Mouse (Mus musculus) embryonic facial prominence, embryonic 15.5 days (tissue): ENCODE results near the gene Pes1. TPM values are rescaled to one million over a fixed set of nuclear protein-coding genes. Genes with fewer than 3 reads are reported as not detected.

ENCODE experiments used
- ATAC-seq: fragments of 200-750 bp; cut with Nextera tagmentation; 2 replicates; pipeline ENCODE4 v1.8.0; 2017; ENCODE audit warnings: low read depth, moderate TSS enrichment; ENCODE audit not compliant: insufficient number of reproducible peaks, low FRiP score, low TSS enrichment
- H3K27ac ChIP-seq: fragments of 300-500 bp; sonication (generic); replicated peaks from 2 replicates; pipeline ENCODE4 v1.5.1; 2015; ENCODE audit warnings: mild to moderate bottlenecking, inconsistent platforms
- H3K27me3 ChIP-seq: fragments of 300-500 bp; sonication (generic); 2 replicates; pipeline ENCODE4 v1.6.1; 2015; ENCODE audit warnings: inconsistent platforms
- H3K36me3 ChIP-seq: fragments of 300-500 bp; sonication (generic); 2 replicates; pipeline ENCODE4 v1.6.1; 2015; ENCODE audit warnings: mild to moderate bottlenecking, inconsistent platforms
- H3K4me1 ChIP-seq: fragments of 300-500 bp; sonication (generic); 2 replicates; pipeline ENCODE4 v1.6.1; 2015; ENCODE audit warnings: inconsistent platforms
- H3K4me2 ChIP-seq: fragments of 300-500 bp; sonication (generic); replicated peaks from 2 replicates; pipeline ENCODE4 v1.6.1; 2015; ENCODE audit warnings: mild to moderate bottlenecking, inconsistent platforms
- H3K4me3 ChIP-seq: fragments of 300-500 bp; sonication (generic); replicated peaks from 2 replicates; pipeline ENCODE4 v1.5.1; 2015; ENCODE audit warnings: mild to moderate bottlenecking, inconsistent platforms
- H3K9ac ChIP-seq: fragments of 300-500 bp; sonication (generic); 2 replicates; pipeline ENCODE4 v1.6.1; 2015; ENCODE audit warnings: inconsistent platforms
- H3K9me3 ChIP-seq: fragments of 300-500 bp; sonication (generic); replicated peaks from 2 replicates; pipeline ENCODE4 v1.6.1; 2016; ENCODE audit warnings: inconsistent platforms
- WGBS: fragments of 180-500 bp; shearing (Covaris S2); methylation state at CpG from one replicate; pipeline ENCODE4 v1.1.7; 2015; 5-methylcytosine and 5-hydroxymethylcytosine counted together
- polyA plus RNA-seq: library from polyadenylated mRNA; unstranded; fragments of >200 nt; fragmentation: Nextera tagmentation; extraction: Ambion mirVana; gene quantifications from 2 replicates; pipeline ENCODE4 v1.2.1, GENCODE M21; 2015

The Pes1 gene
- polyA plus RNA-seq: 72.7 and 72.9 TPM in 2 replicates

DNA sequence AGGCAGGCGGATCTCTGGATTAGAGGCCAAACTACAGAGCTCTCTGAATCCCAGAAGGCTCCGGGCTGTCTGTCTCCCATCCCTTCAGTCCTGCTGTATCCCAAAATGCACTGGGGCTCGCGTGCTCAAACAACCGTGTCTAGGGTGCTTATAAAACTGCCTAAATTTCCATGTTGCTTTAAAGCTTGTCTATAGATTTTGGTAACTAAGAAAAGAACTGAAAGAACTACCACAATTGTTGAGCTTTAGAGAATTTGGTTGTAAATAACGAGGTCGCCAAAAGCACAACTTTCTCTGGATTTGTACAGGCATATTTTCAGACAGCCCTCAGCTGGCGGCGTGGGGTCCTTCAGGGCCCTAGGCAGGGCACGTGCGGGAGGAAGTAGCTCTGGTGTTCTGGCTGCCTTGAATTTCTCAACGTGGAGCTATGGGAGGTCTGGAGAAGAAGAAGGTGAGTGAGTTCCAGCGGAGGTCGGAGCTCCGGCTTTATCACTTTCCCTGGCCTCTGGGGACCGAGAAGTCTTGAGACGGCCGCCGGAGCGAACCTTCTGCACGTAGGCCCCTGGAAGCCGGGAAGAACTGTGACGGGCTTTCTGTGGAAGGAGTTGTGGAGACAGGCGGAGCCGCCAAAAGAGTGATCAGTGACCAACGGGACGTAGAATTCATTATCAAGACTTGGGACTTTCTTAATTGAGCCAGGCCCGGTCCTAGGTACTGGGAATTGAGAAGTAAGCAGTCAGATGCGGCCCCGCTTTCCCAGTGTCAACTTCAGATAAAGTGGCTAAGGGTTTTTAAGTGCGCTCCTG, at the start of gene Pes1:
Gene Pes1, plus strand, starts transcription at position 366 of the 806 bp plus-strand sequence.
- ATAC-seq: peak; percentile 90
- peak within 1 kb of the TSS; percentile 81 for H3K27ac ChIP-seq
- H3K36me3 ChIP-seq: peaks cover 9% of the 10 kb centered on the region
- peak within 1 kb of the TSS; percentile 69 for H3K4me2 ChIP-seq
- peaks cover 12% of the 10 kb centered on the region for H3K4me1 ChIP-seq
- H3K9ac ChIP-seq: peak within 1 kb of the TSS; percentile 81
- no peaks in the 10 kb centered on the region for H3K9me3 ChIP-seq
- no peaks in the 10 kb centered on the region for H3K27me3 ChIP-seq
- under 1% methylated on average over 31 of the region's 31 CpGs for WGBS
- peak within 1 kb of the TSS; percentile 88 for H3K4me3 ChIP-seq

DNA sequence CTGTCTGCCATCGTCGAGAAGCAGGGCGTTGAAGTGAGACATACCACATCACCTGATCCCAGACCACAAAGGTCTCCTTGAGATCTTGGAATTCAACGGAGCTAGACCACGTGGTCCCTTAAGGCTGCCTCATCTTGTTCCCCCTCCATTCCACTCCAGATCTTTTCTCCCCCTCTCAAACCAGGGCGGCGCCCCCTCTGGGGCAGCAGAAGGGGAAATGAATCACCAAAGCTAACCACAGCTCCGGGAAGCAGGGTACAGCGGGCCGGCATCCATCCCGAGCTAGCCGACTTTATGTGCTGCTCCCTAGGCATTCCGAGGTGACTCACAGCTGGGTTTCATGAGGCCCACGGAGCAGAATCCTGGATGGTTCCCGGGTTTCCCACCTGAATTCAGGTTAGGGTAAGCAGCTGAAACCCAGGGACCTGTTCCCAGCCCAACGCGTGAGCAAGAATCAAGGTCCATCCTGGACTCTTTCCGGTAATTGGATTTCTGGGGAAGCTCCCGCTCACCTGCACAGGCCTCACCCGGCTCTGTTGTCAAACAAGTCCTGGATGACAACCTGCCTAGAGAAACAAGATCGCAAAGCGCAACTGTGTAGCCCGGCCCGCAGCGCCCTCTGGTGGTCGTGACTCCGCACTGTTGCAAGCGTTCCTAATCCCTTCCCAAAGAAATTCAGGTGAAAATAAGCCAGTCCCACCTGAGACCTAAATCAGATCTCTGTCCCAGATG, 49.5 kb upstream of the Pes1 start, which contains the start of gene Slc35e4:
Gene Slc35e4, minus strand, starts transcription at position 556 of the 732 bp plus-strand sequence.
- Histone ChIP-seq H3K9me3 (no peaks in the 10 kb centered on the region), H3K27ac (peak within 1 kb of the TSS; percentile 93), H3K4me2 (peak within 1 kb of the TSS; percentile 88), H3K36me3 (no peaks in the 10 kb centered on the region), H3K4me3 (peak within 1 kb of the TSS; percentile 63), H3K27me3 (no peaks in the 10 kb centered on the region), H3K4me1 (peaks cover 42% of the 10 kb centered on the region), H3K9ac (peak within 1 kb of the TSS; percentile 44)
- under 1% methylated on average over 28 of the region's 28 CpGs for WGBS
- ATAC-seq: peak; percentile 78

DNA sequence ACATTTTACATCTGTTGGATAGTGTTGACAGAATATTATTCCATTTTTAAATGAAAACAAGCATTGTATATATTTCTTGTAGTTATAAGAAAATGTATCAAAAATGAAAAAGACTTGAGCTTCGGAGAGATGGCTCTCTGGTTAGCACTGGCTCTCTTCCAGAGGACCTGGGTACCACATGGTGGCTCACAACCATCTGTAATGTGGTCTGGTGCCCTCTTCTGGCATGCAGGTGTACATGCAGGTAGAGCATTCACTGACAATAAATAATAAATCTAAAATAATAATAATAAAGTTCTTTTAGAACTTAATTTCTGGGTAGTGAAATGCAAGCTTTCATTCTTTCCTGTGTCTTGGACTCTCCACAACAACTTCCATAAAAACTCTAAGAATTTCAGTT, 45.0 kb upstream of the Pes1 start:
- no peak overlapping the region for H3K4me3 ChIP-seq
- no peak overlapping the region for H3K4me2 ChIP-seq
- H3K27ac ChIP-seq: no peak overlapping the region
- WGBS: 34% methylated on average over 1 of the region's 1 CpGs
- no peak for ATAC-seq
- no peaks in the 10 kb centered on the region for H3K27me3 ChIP-seq
- H3K9me3 ChIP-seq: no peaks in the 10 kb centered on the region
- H3K4me1 ChIP-seq: peaks cover 8% of the 10 kb centered on the region
- peaks cover 21% of the 10 kb centered on the region for H3K36me3 ChIP-seq
- no peak overlapping the region for H3K9ac ChIP-seq

DNA sequence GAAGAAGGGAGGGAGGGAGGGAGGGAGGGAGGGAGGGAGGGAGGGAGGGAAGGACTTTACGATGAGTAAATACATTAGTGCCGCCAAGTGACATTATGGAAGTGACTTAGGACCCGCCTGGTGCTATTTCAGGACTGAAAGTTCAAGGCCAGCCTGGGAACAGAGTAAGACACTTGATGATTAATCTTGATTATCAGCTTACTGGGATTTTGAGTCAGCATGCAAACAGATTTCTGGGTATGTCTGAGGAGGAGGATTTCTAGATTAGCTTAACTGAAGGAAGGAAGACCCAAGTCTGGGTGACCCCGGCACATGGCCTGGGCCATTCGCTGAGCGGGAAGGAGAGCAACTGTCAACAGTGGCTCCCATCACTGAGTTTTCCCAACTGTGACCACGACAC, 43.3 kb upstream of the Pes1 start:
- Histone ChIP-seq H3K4me1 (no peaks in the 10 kb centered on the region), H3K27ac (no peak overlapping the region), H3K9ac (no peak overlapping the region), H3K9me3 (no peaks in the 10 kb centered on the region), H3K4me3 (no peak overlapping the region), H3K27me3 (no peaks in the 10 kb centered on the region), H3K36me3 (peaks cover 36% of the 10 kb centered on the region), H3K4me2 (no peak overlapping the region)
- no peak for ATAC-seq
- 93% methylated on average over 7 of the region's 7 CpGs for WGBS

DNA sequence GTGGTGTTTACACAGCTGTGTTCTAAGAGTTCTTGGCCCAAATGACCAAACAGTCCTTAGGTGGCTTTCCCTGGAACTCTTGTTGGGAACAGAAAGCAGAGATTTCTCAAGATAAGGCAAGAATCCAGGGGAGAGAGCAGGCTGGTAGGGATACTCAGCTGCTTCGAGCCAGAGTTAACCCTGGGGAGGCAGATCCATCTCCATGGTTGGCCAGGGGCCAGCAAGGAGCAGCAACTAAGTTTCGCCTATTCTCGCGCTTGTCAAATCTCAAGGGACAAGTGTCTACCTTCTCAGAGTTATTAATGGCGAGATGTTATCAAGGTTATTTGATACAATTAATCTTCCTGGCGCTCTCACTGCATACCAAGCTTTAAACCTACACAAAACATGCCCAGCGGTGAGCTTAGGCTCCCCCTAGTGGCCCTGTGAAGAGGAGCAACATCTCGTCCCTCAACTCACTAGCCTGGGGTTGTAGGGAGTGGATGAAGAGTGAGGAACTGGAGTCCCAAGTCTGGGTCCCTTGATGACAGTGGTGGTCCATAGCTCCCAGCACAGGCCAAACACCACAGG, 42.4 kb upstream of the Pes1 start:
- H3K36me3 ChIP-seq: peaks cover 43% of the 10 kb centered on the region
- H3K9ac ChIP-seq: no peak overlapping the region
- no peak overlapping the region for H3K27ac ChIP-seq
- no peaks in the 10 kb centered on the region for H3K27me3 ChIP-seq
- WGBS: 22% methylated on average over 8 of the region's 8 CpGs
- no peaks in the 10 kb centered on the region for H3K9me3 ChIP-seq
- no peak for ATAC-seq
- H3K4me3 ChIP-seq: no peak overlapping the region
- no peak overlapping the region for H3K4me2 ChIP-seq
- H3K4me1 ChIP-seq: no peaks in the 10 kb centered on the region

DNA sequence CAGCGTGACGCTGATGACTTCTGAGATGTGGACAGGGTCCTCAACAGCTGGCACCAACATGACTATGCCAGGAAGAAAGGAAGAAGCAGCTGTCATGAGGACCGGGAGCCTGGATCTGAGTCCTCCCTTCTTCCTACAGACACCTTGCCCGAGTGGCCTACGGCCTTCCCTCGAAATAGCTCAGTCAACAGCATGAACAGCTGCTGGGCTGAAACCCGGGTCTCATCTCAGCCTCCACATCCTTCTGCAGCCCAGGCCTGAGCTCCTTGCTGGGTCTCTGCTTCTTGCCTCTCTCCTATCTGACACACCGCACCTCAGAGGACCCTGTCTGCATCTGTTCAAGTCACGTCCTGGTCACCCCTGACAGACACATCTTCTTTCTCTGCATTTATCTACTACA, 41.7 kb upstream of the Pes1 start:
- Histone ChIP-seq H3K4me1 (no peaks in the 10 kb centered on the region), H3K36me3 (peaks cover 49% of the 10 kb centered on the region), H3K27me3 (no peaks in the 10 kb centered on the region), H3K4me3 (no peak overlapping the region), H3K27ac (no peak overlapping the region), H3K9me3 (no peaks in the 10 kb centered on the region), H3K9ac (no peak overlapping the region), H3K4me2 (no peak overlapping the region)
- 95% methylated on average over 9 of the region's 9 CpGs for WGBS
- ATAC-seq: no peak

DNA sequence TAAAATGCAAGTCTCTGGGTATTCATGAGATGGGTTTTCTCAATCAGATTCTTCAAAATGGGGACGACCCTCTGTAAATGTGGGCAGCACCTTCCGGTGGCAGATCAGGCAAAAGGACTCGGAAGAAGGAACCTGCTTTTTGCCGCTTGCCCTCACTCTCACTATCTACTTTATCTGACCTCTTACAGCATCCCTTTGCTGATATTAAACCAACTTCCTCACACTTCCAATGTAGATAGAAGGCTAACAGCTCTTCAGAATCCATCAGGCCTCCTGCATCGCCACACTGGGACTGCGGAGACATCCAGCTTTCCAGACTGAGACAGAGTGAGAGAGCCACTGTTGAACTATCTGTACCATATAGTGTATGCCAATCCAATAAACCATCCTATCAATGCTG, 41.0 kb upstream of the Pes1 start:
- Histone ChIP-seq H3K9me3 (no peaks in the 10 kb centered on the region), H3K9ac (no peak overlapping the region), H3K4me1 (no peaks in the 10 kb centered on the region), H3K4me2 (no peak overlapping the region), H3K27ac (no peak overlapping the region), H3K27me3 (no peaks in the 10 kb centered on the region), H3K4me3 (no peak overlapping the region), H3K36me3 (peaks cover 49% of the 10 kb centered on the region)
- ATAC-seq: no peak
- WGBS: 91% methylated on average over 6 of the region's 6 CpGs

DNA sequence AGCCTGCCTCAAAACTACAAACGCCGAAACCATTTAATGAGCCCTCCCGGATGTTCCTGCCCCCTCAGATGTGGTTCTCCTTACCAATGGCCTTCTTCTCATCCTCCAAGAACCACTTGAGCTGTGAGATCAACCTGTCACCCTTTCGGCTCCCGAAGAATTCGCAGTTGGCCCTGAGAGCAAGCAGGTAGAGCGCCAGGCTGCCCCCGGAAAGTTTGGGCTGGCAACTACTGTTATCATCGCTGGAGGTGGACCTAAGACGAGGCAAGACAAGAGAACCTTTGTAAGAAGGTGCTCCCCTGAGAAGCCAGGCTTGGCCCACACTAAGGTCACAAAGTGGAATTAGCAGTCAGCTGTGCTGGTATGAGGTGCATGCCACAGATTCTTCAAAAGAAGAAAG, 37.9 kb upstream of the Pes1 start:
- Histone ChIP-seq H3K4me1 (0 out of 2 replicates have a peak, but pooled peaks cover 4% of the 10 kb centered on the region), H3K9ac (no peak overlapping the region), H3K27ac (no peak overlapping the region), H3K36me3 (peaks cover 50% of the 10 kb centered on the region), H3K4me2 (no peak overlapping the region), H3K27me3 (no peaks in the 10 kb centered on the region), H3K4me3 (no peak overlapping the region), H3K9me3 (no peaks in the 10 kb centered on the region)
- WGBS: 90% methylated on average over 10 of the region's 10 CpGs
- ATAC-seq: no peak

DNA sequence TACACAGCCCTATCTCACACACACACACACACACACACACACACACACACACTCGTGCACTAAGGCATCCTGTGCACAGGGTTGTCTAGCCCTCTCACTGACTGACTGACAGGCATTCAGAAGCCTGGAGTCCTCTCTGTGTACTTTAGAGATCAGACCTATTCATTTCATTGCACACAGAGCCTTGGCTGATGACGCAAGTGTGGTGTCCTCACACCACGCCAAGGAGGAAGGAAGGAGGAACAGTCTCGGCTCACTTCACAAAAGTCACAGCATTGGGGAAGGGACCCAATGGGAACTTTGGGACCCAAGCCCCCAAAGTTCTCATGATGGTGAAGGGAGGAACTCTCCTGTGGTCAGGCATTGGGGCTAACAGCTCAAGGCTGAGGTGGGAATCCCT, 33.8 kb upstream of the Pes1 start:
- ATAC-seq: no peak
- 71% methylated on average over 4 of the region's 4 CpGs for WGBS
- H3K4me2 ChIP-seq: no peak overlapping the region
- no peak overlapping the region for H3K4me3 ChIP-seq
- no peak overlapping the region for H3K9ac ChIP-seq
- H3K27ac ChIP-seq: no peak overlapping the region
- H3K36me3 ChIP-seq: peaks cover 19% of the 10 kb centered on the region
- peaks cover 17% of the 10 kb centered on the region for H3K4me1 ChIP-seq
- no peaks in the 10 kb centered on the region for H3K27me3 ChIP-seq
- no peaks in the 10 kb centered on the region for H3K9me3 ChIP-seq

DNA sequence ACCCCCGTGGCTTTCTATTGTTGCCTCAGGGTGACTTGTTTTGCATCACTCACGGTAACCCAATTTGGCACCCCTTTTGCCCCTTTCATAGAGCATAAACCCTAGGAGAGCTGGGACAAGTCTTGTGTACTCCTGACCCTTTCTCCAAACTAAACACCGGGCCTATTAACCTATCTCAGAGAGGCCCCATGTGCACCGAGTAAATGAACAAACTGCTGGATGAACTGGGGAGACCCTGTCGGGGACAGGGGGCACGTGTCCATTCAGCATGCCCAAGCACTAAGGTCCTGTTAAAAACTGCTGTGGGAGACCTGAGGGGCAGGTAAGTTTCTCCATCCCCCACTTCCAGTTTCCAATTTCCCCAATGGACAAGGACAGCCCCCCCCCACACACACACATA, 32.8 kb upstream of the Pes1 start:
- Histone ChIP-seq H3K27me3 (no peaks in the 10 kb centered on the region), H3K4me2 (peak overlapping the region; percentile 67), H3K9me3 (no peaks in the 10 kb centered on the region), H3K36me3 (peaks cover 14% of the 10 kb centered on the region), H3K4me1 (peaks cover 17% of the 10 kb centered on the region), H3K9ac (no peak overlapping the region), H3K4me3 (peak overlapping the region; percentile 49), H3K27ac (no peak overlapping the region)
- ATAC-seq: no peak
- 23% methylated on average over 6 of the region's 6 CpGs for WGBS

DNA sequence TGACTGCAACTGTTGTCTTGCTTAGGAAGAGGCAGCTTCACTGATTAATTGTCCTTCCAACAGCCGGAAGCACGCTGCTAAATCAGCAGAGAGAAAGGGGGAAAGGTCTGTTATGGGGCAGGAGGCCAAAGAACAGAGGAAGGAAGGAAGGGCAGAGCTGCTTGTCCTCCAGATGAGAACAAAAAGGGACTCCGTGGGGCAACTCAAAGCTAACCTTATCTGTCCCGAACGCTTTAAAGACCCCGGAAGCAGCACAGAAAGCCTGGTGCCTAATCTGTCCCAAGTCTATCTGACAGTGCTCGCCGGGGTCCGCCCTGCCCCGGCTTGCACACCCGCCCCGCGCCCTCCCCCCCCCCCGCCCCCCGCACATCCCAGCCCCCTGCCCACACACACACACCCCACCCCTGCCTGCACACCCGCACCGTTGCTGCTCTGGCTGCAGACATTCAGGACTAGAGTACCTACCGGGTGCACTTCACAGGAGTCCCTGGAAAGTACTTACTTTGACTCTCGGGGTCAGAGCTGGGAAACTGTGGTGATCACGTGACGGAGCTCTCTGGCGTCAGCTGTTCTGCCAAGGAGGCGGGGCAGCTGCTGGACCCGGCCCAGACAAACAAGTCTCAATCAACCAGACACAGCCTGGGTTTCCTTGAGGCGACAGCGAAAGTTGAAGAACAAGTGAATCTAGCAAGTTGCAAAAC, 32.1 kb upstream of the Pes1 start, which contains the start of gene Tcn2:
Gene Tcn2, minus strand, starts transcription at position 649 of the 701 bp plus-strand sequence.
- H3K27me3 ChIP-seq: no peaks in the 10 kb centered on the region
- 2% methylated on average over 23 of the region's 26 CpGs for WGBS
- no peaks in the 10 kb centered on the region for H3K9me3 ChIP-seq
- peaks cover 7% of the 10 kb centered on the region; the same call in 1 of the 2 replicates for H3K36me3 ChIP-seq
- no peak within 1 kb of the TSS for H3K27ac ChIP-seq
- ATAC-seq: peak; percentile 76
- peak within 1 kb of the TSS; percentile 49 for H3K4me3 ChIP-seq
- H3K4me1 ChIP-seq: peaks cover 17% of the 10 kb centered on the region
- H3K9ac ChIP-seq: peak within 1 kb of the TSS; percentile 31
- H3K4me2 ChIP-seq: peak within 1 kb of the TSS; percentile 67
